Comparison of ENCODE assay signal across 8 mouse cellular contexts in genomic region chr10:78322806-78323205, GRCm38 (mm10). TPM values are rescaled to one million over a fixed set of nuclear protein-coding genes. Genes with fewer than 3 reads are reported as not detected.
DNase-seq lines count a peak whose midpoint lies in the region; ATAC-seq and TF ChIP-seq lines count a peak whose summit lies in the region.
"Had no signal": no experiment of that assay in that cellular context is flagged by ENCODE, and none has a peak within 500 bp of the region (broad histone marks: within the 10 kb centered on the region; RNA-seq: fewer than 3 reads in every experiment).

No protein-coding gene starts in this region.

- H3K4me2 ChIP-seq in heart, embryonic 12.5 days = no peak overlapping the region

- TF ChIP-seq EP300 in ES-Bruce4 (IDR thresholded peaks at IDR 0.05; ENCODE audit: insufficient read depth, low read depth, low read length) = no peak

- no peak overlapping the region for H3K27ac ChIP-seq in heart, embryonic 12.5 days (ENCODE audit: poor library complexity, severe bottlenecking)
- no peak overlapping the region for H3K27ac ChIP-seq in ES-Bruce4 (ENCODE audit: insufficient read depth, low read length)
- H3K27ac ChIP-seq: macrophage had no signal

- ATAC-seq in heart, embryonic 12.5 days (ENCODE audit: insufficient number of reproducible peaks, low FRiP score) = no peak

- DNase-seq in heart, adult 8-10 months (ENCODE audit: low spot score) = peak; percentile 49
- DNase-seq in adipocyte (ENCODE audit: low spot score) = peak; percentile 75
- DNase-seq in kidney, postnatal 25 days = peak; percentile 77
- DNase-seq in frontal cortex, postnatal 36 days (ENCODE audit: low spot score in 2 of 2) = no peak
- no peak for DNase-seq in left cerebral cortex, adult 9 months (ENCODE audit: low spot score in 2 of 2)

- no peaks in the 10 kb centered on the region for H3K27me3 ChIP-seq in heart, embryonic 12.5 days (replicated peaks)
- no peaks in the 10 kb centered on the region for H3K27me3 ChIP-seq in ES-Bruce4 (ENCODE audit: control insufficient read depth, insufficient read depth, low read length, poor library complexity, severe bottlenecking)

- peaks cover 19% of the 10 kb centered on the region for H3K4me1 ChIP-seq in heart, embryonic 12.5 days (replicated peaks)
- H3K4me1 ChIP-seq in ES-Bruce4 (ENCODE audit: control insufficient read depth, insufficient read depth, low read length) = peaks cover 2% of the 10 kb centered on the region

- H3K4me3 ChIP-seq in heart, embryonic 12.5 days = no peak overlapping the region
- H3K4me3 ChIP-seq in ES-Bruce4 (ENCODE audit: low read depth, low read length) = no peak overlapping the region

- TF ChIP-seq CTCF in ES-Bruce4 (IDR thresholded peaks at IDR 0.05; ENCODE audit: low read depth, low read length) = peak; percentile 27

- peaks cover 16% of the 10 kb centered on the region for H3K36me3 ChIP-seq in heart, embryonic 12.5 days
- no peaks in the 10 kb centered on the region for H3K36me3 ChIP-seq in ES-Bruce4 (ENCODE audit: control insufficient read depth, insufficient read depth, low read length, poor library complexity, severe bottlenecking)

- no CpG with 5 or more reads among the region's 1 CpGs for WGBS in heart, embryonic 12.5 days

- H3K9ac ChIP-seq in heart, embryonic 12.5 days = no peak overlapping the region
- H3K9ac ChIP-seq in ES-Bruce4 (ENCODE audit: low read depth, poor library complexity, severe bottlenecking) = no peak overlapping the region

- no peak for TF ChIP-seq POLR2A in ES-Bruce4 (IDR thresholded peaks at IDR 0.05; ENCODE audit: insufficient read depth, low read length)

- no peaks in the 10 kb centered on the region for H3K9me3 ChIP-seq in heart, embryonic 12.5 days (replicated peaks)
- no peaks in the 10 kb centered on the region for H3K9me3 ChIP-seq in ES-Bruce4 (replicated peaks; ENCODE audit: control insufficient read depth, insufficient read depth, low read length, poor library complexity, severe bottlenecking)

RNA-seq across cellular contexts. Expression of gene Agpat3, which starts 29.5 kb away (rescaled TPM):
- total RNA-seq in heart, adult 8-10 months (2022) = 100 to 1,000 TPM; 206 to 254 (median 219) TPM
- 46.1 and 48.7 TPM in 2 replicates for polyA plus RNA-seq in heart, embryonic 12.5 days (2016; fragmentation: Nextera tagmentation; extraction: Ambion mirVana)
- polyA plus RNA-seq in ES-Bruce4 (2011; ENCODE audit: insufficient read depth, insufficient read length, low read depth, missing spikeins) = 56.0 and 57.7 TPM in 2 replicates

Comparison
In these comparisons a context has a peak if more than half of its experiments do, and no peak if none do; other contexts are left out.
1. DNase-seq: peak in heart, adult 8-10 months (single experiment), adipocyte (single experiment) and kidney, postnatal 25 days (2 of 2); none in frontal cortex, postnatal 36 days (0 of 2) and left cerebral cortex, adult 9 months (0 of 2).